Mouse (Mus musculus) neural tube, embryonic 15.5 days (tissue): ENCODE results near the gene Uroc1. TPM values are rescaled to one million over a fixed set of nuclear protein-coding genes. Genes with fewer than 3 reads are reported as not detected.

Source experiments
- ATAC-seq: fragments of 200-750 bp; cut with Nextera tagmentation; 2 replicates; pipeline ENCODE4 v1.8.0; 2017; ENCODE audit warnings: mild to moderate bottlenecking, moderate TSS enrichment, moderate library complexity; ENCODE audit not compliant: low FRiP score
- H3K27ac ChIP-seq: fragments of 300-500 bp; sonication (generic); replicated peaks from 2 replicates; pipeline ENCODE4 v1.5.1; 2015; ENCODE audit warnings: mild to moderate bottlenecking, inconsistent platforms
- H3K27me3 ChIP-seq: fragments of 300-500 bp; sonication (generic); replicated peaks from 2 replicates; pipeline ENCODE4 v1.6.1; 2015; ENCODE audit warnings: inconsistent platforms
- H3K36me3 ChIP-seq: fragments of 300-500 bp; sonication (generic); 2 replicates; pipeline ENCODE4 v1.6.1; 2015; ENCODE audit warnings: inconsistent platforms
- H3K4me1 ChIP-seq: fragments of 300-500 bp; sonication (generic); 2 replicates; pipeline ENCODE4 v1.6.1; 2015; ENCODE audit warnings: inconsistent platforms
- H3K4me2 ChIP-seq: fragments of 300-500 bp; sonication (generic); 2 replicates; pipeline ENCODE4 v1.6.1; 2015; ENCODE audit warnings: inconsistent platforms, mild to moderate bottlenecking, moderate library complexity
- H3K4me3 ChIP-seq: fragments of 300-500 bp; sonication (generic); replicated peaks from 2 replicates; pipeline ENCODE4 v1.5.1; 2015; ENCODE audit warnings: mild to moderate bottlenecking, inconsistent platforms
- H3K9ac ChIP-seq: fragments of 300-500 bp; sonication (generic); replicated peaks from 2 replicates; pipeline ENCODE4 v1.6.1; 2015; ENCODE audit warnings: mild to moderate bottlenecking, inconsistent platforms
- H3K9me3 ChIP-seq: fragments of 300-500 bp; sonication (generic); replicated peaks from 2 replicates; pipeline ENCODE4 v1.6.1; 2016; ENCODE audit warnings: inconsistent platforms
- WGBS: fragments of 180-500 bp; shearing (Covaris S2); methylation state at CpG from one replicate; pipeline ENCODE4 v1.1.7; 2015; ENCODE audit warnings: mixed read lengths; 5-methylcytosine and 5-hydroxymethylcytosine counted together
- polyA plus RNA-seq: library from polyadenylated mRNA; unstranded; fragments of >200 nt; fragmentation: Nextera tagmentation; extraction: Ambion mirVana; gene quantifications from 2 replicates; pipeline ENCODE4 v1.2.1, GENCODE M21; 2015

The Uroc1 gene
- 0.11 TPM in 1 of 2 replicates, not detected in the other for polyA plus RNA-seq

DNA sequence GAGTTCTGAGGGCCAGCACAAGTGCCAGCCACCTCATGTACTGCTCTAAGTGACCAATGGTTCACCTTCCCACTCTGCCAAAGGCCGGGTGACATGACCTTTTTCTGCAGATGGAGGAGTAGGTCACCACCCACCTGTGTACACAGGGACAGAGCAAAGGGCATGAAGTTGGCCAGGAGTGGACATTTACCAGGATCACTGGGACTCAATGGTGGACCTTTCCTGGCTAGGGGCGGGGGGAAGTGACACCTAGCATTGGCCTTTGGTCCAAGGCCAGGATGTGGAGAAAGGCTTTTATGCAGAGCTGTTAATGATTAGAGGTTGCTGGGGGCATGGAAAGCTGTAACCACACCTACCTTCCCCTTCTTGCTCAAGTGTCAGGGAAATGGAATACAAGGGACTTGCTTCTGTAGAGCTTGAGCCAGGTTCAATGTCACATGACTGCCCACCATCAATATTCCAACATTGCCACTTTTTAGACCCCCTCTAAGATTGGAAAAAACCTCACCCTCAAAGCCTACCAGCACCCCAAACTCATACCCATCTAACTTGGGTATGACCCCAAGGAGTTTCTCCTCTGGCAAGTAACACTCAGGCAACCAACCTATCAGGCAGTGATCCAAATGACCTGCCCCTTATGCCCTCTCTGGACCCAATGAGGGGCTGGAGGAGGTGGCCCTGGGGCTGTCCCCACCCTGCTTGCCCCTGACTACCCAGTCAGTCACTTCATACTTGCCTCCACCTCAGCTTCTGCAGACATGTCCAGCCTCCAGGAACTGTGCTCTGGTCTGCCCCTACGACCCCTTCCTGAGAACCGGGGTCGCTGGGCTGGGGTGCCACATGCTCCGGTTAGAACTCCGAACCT, at the start of gene Uroc1:
Gene Uroc1, plus strand, starts transcription at position 724 of the 865 bp plus-strand sequence.
- no peak within 1 kb of the TSS for H3K4me2 ChIP-seq
- H3K36me3 ChIP-seq: no peaks in the 10 kb centered on the region
- H3K9me3 ChIP-seq: no peaks in the 10 kb centered on the region
- no peak within 1 kb of the TSS for H3K27ac ChIP-seq
- no peak within 1 kb of the TSS for H3K4me3 ChIP-seq
- no peak within 1 kb of the TSS for H3K9ac ChIP-seq
- H3K4me1 ChIP-seq: no peaks in the 10 kb centered on the region
- 89% methylated on average over 7 of the region's 7 CpGs for WGBS
- no peaks in the 10 kb centered on the region for H3K27me3 ChIP-seq
- ATAC-seq: no peak

DNA sequence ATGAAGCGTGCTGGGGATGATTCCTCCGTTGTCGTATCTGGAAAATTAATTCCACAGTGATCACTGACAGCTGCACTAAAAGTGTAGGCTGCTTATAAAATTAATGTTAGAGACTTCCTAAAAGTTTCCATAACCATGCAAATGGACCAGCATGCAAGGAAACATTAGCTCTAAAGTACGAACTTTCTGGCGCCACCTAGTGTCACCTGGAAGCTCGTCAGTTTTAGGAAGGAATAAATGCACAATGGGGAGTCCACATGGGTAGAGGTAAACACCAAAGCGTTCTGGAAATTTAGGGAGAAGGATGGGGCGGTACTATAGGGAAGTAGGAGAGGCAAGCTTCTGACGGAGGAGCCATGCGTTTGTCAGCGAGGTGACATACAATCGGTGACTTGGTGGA, 44.8 kb upstream of the Uroc1 start:
- 59% methylated on average over 12 of the region's 12 CpGs for WGBS
- no peak overlapping the region for H3K4me3 ChIP-seq
- H3K27me3 ChIP-seq: no peaks in the 10 kb centered on the region
- H3K27ac ChIP-seq: no peak overlapping the region
- H3K4me2 ChIP-seq: no peak overlapping the region
- no peak for ATAC-seq
- H3K9me3 ChIP-seq: no peaks in the 10 kb centered on the region; the same call in 1 of the 2 replicates
- no peak overlapping the region for H3K9ac ChIP-seq
- no peaks in the 10 kb centered on the region for H3K36me3 ChIP-seq
- H3K4me1 ChIP-seq: no peaks in the 10 kb centered on the region

DNA sequence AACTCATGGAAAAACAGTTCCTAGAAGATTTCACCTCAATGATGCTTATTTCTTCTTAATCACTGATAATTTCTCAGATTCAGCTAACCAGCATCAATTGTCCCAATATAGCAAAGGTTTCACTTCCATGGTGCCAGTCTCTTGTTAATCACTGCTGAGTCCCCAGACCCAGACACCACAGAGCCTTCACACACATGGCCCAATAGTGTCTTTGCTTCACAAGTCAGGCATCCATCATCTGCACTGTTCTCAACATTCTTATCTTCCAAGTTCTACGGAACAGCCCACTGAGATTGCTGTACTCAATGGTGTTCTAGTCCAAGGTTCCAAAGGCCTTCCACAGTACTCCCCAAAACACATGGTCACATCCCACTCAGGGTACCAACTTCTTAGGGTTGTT, 32.2 kb upstream of the Uroc1 start, which contains the start of gene BC048671:
Gene BC048671, plus strand, starts transcription at position 301 of the 400 bp plus-strand sequence.
- H3K4me1 ChIP-seq: no peaks in the 10 kb centered on the region
- H3K4me2 ChIP-seq: no peak within 1 kb of the TSS
- no peak within 1 kb of the TSS for H3K4me3 ChIP-seq
- no peaks in the 10 kb centered on the region for H3K36me3 ChIP-seq
- ATAC-seq: no peak
- H3K9ac ChIP-seq: no peak within 1 kb of the TSS
- WGBS: 100% methylated on average over 1 of the region's 1 CpGs
- H3K27me3 ChIP-seq: no peaks in the 10 kb centered on the region
- no peak within 1 kb of the TSS for H3K27ac ChIP-seq
- no peaks in the 10 kb centered on the region for H3K9me3 ChIP-seq

DNA sequence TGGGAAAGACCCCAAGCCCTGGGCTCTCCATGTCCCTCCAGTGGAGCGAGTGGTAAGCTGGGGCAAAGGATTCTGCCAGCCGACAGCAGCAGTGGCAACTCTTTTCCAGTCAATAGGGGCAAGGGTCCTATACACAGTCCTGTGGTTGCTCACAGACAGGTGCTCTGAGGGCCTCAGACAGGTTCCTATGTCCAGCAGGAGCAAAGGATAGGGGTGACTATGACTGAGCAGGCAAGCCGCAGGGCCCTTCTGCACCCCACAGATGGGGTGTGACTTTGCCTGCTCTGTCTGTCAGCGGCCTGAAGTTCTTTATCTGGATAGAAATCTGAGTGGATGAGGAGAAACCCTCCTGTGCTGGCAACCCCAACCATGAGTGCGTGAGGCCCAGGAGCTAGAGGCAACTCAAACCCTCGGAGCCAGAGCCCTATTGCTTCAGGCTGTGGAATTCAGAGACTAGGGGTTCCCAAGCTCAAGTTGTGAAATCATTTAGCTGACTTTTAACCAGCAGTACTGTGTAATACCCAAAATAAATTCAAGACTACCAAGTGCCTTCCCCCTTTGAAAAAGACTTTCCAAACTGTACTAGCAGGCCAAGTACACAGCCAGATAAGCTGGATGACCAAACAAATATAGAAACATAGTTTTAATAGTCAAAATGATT, 26.6 kb upstream of the Uroc1 start:
- Histone ChIP-seq H3K4me1 (no peaks in the 10 kb centered on the region), H3K9ac (no peak overlapping the region), H3K27me3 (no peaks in the 10 kb centered on the region), H3K36me3 (no peaks in the 10 kb centered on the region), H3K9me3 (no peaks in the 10 kb centered on the region), H3K4me2 (no peak overlapping the region), H3K4me3 (no peak overlapping the region), H3K27ac (no peak overlapping the region)
- no peak for ATAC-seq
- WGBS: 85% methylated on average over 6 of the region's 6 CpGs

GRCm38 (mm10) chr6:90308839-90309778, 24.0 kb upstream of the Uroc1 start:
- ATAC-seq: no peak
- H3K4me3 ChIP-seq: no peak overlapping the region
- no peaks in the 10 kb centered on the region for H3K36me3 ChIP-seq
- H3K9ac ChIP-seq: no peak overlapping the region
- no peak overlapping the region for H3K4me2 ChIP-seq
- H3K27ac ChIP-seq: no peak overlapping the region
- no peaks in the 10 kb centered on the region for H3K27me3 ChIP-seq
- H3K4me1 ChIP-seq: no peaks in the 10 kb centered on the region
- 88% methylated on average over 87 of the region's 87 CpGs for WGBS
- no peaks in the 10 kb centered on the region for H3K9me3 ChIP-seq

GRCm38 (mm10) chr6:90315961-90316360, 17.1 kb upstream of the Uroc1 start:
- 84% methylated on average over 5 of the region's 5 CpGs for WGBS
- ATAC-seq: no peak

DNA sequence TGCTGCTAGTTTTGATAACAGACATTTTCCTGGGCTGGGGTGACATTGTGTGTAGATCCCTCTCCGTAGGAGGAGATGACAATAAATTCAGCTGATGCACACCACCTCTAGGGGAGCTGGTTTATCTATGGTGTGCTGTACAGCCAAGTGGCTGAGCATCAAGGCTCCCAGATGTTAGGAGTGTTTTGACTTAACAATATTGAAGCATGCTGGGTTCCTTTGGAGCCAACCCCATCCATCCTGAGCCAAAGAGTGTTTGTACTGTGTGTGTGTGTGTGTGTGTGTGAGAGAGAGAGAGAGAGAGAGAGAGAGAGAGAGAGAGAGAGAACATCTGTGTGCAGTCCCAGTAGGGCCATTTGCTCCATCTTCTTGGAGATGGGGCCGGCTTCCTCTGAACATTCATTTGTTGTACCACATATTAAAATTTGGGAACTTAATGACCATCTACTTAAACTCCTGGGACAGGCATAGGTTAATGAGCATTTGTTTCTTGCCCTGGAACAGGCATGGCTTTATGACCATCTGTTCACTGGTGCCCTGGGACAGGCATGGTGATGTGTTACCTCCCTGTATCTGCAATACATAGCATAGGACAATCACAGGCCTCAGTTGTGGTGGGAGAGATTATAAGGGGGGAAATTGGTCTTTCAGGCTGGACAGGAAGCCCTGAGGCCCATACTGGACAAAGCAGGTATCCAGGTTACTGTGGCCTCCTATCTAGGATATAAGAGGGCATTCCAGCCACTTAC, 15.4 kb upstream of the Uroc1 start:
- Histone ChIP-seq H3K27ac (no peak overlapping the region), H3K4me2 (no peak overlapping the region), H3K27me3 (no peaks in the 10 kb centered on the region), H3K4me1 (peaks cover 3% of the 10 kb centered on the region; the same call in 1 of the 2 replicates), H3K9ac (no peak overlapping the region), H3K36me3 (no peaks in the 10 kb centered on the region), H3K9me3 (no peaks in the 10 kb centered on the region), H3K4me3 (no peak overlapping the region)
- WGBS: 49% methylated on average over 2 of the region's 2 CpGs
- ATAC-seq: peak; percentile 68

More at GRCm38 (mm10) chr6:90315961-90316360, 17.1 kb upstream of the Uroc1 start:
- Histone ChIP-seq H3K36me3 (no peaks in the 10 kb centered on the region), H3K4me3 (no peak overlapping the region), H3K4me2 (no peak overlapping the region), H3K27ac (no peak overlapping the region), H3K9me3 (no peaks in the 10 kb centered on the region), H3K4me1 (peaks cover 3% of the 10 kb centered on the region; the same call in 1 of the 2 replicates), H3K9ac (no peak overlapping the region), H3K27me3 (no peaks in the 10 kb centered on the region)

DNA sequence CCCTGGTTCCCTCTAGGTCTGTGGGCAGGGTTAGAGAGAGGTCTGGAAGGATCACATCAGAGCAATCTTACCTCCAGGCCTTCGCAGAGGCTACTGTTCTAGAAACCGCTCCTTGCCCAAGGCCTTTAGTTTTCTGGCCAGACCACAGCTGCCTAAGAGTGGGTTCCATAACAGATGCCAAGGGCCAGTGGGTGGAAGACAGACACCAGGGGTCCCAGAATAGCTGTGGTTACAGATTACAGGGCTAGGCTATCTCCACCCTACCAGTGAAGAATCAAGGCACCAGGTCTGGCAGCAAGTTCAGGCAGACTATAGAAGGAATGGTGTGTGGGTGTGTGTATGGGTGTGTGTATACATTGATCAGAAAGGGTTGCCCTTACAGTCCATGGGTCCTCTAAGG, 14.1 kb upstream of the Uroc1 start:
- Histone ChIP-seq H3K36me3 (no peaks in the 10 kb centered on the region), H3K9ac (no peak overlapping the region), H3K4me1 (peaks cover 5% of the 10 kb centered on the region; the same call in 1 of the 2 replicates), H3K4me3 (no peak overlapping the region), H3K27me3 (no peaks in the 10 kb centered on the region), H3K4me2 (no peak overlapping the region), H3K9me3 (no peaks in the 10 kb centered on the region), H3K27ac (no peak overlapping the region)
- WGBS: 95% methylated on average over 2 of the region's 2 CpGs
- no peak for ATAC-seq

DNA sequence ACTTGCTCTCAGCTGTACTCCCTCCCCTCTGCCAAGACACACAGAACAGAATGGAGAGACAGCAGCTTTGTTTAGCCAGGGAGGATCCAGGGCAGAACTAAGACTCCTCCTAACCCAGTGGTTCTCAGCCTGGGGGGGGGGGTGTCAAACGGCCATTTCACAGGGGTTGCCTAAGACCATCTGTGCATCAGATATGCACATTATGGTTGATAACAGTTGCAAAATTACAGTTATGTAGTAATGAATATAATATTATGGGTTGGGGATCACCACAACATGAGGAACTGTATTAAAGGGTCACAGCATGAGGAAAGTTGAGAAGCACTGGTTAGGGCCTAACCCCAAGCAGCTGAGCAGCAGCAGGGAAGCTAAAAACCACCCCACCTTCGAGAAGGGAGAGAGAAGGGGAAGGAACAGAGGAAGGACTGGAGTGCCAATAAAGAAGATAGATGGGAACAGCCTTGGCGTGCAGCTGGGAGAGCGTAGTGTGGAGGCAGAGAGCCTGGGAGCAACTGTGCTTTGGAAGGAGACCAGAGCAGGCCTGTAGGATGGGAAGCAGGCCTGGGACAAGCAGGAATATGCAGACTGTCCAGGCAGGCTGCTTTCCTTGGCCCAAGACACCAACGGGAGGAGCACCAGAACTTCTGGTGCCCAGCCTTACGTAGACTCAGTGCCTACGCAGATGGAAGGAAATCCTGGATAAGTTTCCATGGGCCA, 13.5 kb upstream of the Uroc1 start:
- ATAC-seq: no peak
- H3K9ac ChIP-seq: no peak overlapping the region
- 77% methylated on average over 7 of the region's 7 CpGs for WGBS
- no peaks in the 10 kb centered on the region for H3K36me3 ChIP-seq
- H3K4me1 ChIP-seq: peaks cover 5% of the 10 kb centered on the region; the same call in 1 of the 2 replicates
- no peak overlapping the region for H3K27ac ChIP-seq
- no peaks in the 10 kb centered on the region for H3K27me3 ChIP-seq
- no peak overlapping the region for H3K4me3 ChIP-seq
- no peak overlapping the region for H3K4me2 ChIP-seq
- H3K9me3 ChIP-seq: no peaks in the 10 kb centered on the region

DNA sequence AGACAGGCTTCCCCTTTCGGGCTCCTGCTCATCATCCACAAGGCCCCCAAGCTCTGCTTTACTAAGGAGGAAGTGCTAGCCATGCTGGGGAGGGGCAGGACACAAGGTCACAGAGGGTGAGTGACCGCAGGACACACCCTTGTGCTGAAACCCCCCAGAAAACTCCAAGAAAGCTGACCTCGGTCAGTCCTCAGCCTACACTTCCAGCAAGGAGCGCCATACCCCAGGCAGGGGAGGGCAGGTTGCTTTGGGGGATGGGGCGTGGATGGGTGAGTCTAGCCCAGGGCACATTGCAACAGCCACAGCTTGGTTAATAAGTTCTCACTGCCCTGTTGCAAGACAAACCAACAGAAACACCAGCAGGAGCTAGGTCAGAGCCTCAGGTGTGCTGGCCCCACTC, 12.7 kb upstream of the Uroc1 start:
- 82% methylated on average over 5 of the region's 5 CpGs for WGBS

More for the DNA sequence above, 12.7 kb upstream of the Uroc1 start:
- H3K9me3 ChIP-seq: no peaks in the 10 kb centered on the region
- H3K9ac ChIP-seq: no peak overlapping the region
- 0 out of 2 replicates have a peak, but pooled peaks cover 5% of the 10 kb centered on the region for H3K27me3 ChIP-seq
- H3K36me3 ChIP-seq: no peaks in the 10 kb centered on the region
- H3K27ac ChIP-seq: no peak overlapping the region
- ATAC-seq: no peak
- no peak overlapping the region for H3K4me2 ChIP-seq
- H3K4me1 ChIP-seq: peaks cover 11% of the 10 kb centered on the region
- H3K4me3 ChIP-seq: no peak overlapping the region
